Mouse (Mus musculus) MN1 (cell line): ENCODE results near the gene Stil.
A peak's percentile ranks its signal among the peaks of the same experiment; 100 is the strongest.

ENCODE experiments used
- DNase-seq: peaks from one replicate; pipeline ENCODE4 v3.0.0-alpha.2; 2016; ENCODE audit warnings: low spot score

Stil gene

DNA sequence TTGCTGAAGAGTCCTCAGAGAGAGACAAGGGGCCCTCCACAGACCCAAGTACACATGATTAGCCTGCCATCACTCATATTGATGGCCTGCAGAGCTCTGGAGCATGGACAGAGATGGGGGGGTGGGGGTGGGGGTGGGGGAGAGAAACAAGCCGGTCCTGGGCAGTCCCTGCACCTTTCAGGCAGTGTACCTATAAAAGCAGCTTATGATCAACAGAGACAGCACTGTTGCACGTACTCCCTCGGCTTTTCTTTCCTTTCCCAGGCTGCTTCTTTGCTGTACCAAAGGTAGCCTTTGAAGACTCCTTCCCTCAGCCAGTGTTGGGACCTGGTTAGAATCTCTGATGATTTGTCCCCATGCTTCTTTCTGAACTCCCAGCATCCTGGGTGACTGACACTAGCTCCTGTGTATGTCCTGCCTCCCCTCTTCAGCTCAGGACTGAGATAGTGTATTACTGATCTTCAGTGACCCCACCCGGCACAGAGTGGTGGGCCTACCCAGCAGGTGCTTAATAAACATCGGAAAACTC, 79.9 kb downstream of the Stil start:
- no peak for DNase-seq

GRCm38 (mm10) chr4:115083031-115083430, 83.1 kb downstream of the Stil start:
- DNase-seq, result no peak

DNA sequence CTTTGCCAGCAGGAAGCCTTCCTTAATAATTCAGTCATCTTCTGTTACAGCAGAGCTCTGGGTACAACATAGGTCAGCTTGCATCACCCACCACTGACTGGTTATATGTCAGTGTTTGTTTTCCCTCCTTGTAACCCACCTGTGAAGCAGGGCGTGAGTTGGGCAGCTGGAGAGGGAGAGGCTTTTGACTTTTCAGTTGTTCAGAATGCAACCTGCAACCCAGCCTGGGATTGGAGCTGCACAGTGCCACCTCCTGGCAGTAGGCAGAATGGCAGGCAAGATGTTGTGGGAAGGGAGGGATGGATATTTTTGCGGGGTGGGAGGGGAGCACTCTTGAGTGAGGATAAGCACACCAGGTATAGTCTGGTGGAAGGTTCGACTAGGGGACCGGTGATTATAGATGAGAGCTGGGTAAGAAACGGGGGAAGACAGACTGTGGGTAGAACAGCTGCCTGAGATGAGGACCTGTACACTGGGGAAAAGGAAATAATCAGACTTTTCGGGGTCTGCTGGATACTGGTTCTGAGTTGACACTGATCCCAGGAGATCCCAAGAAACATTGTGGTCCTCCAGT, 85.7 kb downstream of the Stil start:
- DNase-seq, result peak; percentile 51

DNA sequence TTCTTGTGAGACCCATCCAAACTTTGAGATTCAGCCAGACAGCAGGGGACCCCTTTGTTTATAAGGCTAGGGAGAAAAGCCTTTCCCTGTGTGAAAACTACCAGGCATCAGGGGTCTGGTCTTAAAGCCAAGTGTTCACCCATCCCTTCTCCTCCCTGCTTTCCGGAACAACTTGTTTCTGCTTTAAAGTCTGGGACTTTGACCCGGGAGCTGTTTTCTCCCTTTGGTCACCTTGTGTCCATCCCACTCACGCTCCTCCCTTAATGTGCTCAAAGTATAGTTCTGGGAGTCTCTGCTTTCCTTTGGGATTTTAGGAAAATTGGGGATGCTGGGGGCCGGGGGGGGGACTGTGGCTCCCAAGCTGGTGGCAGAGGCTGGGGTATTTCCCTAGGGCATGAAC, 86.3 kb downstream of the Stil start:
- DNase-seq, result no peak

DNA sequence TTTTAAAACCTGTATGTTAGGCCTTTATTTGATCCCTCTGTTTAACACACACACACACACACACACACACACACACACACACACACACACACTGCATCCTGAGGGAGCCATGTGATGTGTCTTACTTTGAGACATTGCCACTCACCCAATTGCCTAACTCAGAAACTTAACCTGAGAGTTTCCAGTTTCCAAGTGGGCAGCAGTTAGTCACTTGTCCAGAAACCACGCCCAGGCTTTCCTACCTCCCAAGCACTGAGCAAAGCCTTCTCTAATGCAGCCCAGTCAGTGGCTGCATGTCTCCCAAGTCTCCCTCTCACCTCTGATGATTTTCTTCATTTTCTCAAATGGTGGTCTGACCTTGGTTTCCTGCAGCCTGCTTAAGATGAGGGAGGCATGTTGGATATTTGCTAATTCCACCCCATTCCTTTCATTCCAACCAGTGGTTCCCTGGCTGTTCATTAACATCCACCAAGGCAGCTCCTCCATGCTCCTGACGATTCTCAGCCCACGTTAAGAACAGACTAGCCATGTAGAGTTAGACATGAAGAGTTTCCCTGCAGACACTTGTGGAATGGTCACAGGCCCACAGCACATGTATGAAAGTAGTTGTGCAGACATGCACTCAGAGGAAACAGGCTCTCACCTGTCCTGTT, 86.9 kb downstream of the Stil start:
- DNase-seq, result no peak

- peak; percentile 48 for DNase-seq
Observed at GRCm38 (mm10) chr4:115088611-115089338, 88.8 kb downstream of the Stil start, which contains the start of gene Pdzk1ip1. Pdzk1ip1 (plus strand) TSS chr4:115088708.

- DNase-seq, result no peak
Observed at GRCm38 (mm10) chr4:115090592-115090991, 90.6 kb downstream of the Stil start.

- no peak for DNase-seq
Observed at GRCm38 (mm10) chr4:115091806-115092205, 91.8 kb downstream of the Stil start.
